Mouse (Mus musculus) heart, embryonic 13.5 days (tissue): ENCODE measurements at regions not wholly inside any gene's neighbourhood (a gene's known extent, or its start where the extent isn't known, plus 50 kb on each side); places are given as distances from the start of the nearest gene placed in this dataset.

ENCODE experiments used
- ATAC-seq: fragments of 200-750 bp; cut with Nextera tagmentation; 2 replicates; pipeline ENCODE4 v1.8.0; 2017; ENCODE audit warnings: moderate TSS enrichment; ENCODE audit not compliant: insufficient number of reproducible peaks, low FRiP score, low TSS enrichment; ENCODE audit errors: extremely low read depth
- H3K27ac ChIP-seq: fragments of 300-500 bp; sonication (generic); replicated peaks from 2 replicates; pipeline ENCODE4 v1.5.1; 2015; ENCODE audit warnings: moderate library complexity, mild to moderate bottlenecking, inconsistent platforms
- H3K27me3 ChIP-seq: fragments of 300-500 bp; sonication (generic); replicated peaks from 2 replicates; pipeline ENCODE4 v1.6.1; 2015; ENCODE audit warnings: mild to moderate bottlenecking, inconsistent platforms
- H3K36me3 ChIP-seq: fragments of 300-500 bp; sonication (generic); 2 replicates; pipeline ENCODE4 v1.6.1; 2015; ENCODE audit warnings: mild to moderate bottlenecking, inconsistent platforms
- H3K4me1 ChIP-seq: fragments of 300-500 bp; sonication (generic); 2 replicates; pipeline ENCODE4 v1.6.1; 2015; ENCODE audit warnings: inconsistent platforms
- H3K4me2 ChIP-seq: fragments of 300-500 bp; sonication (generic); 2 replicates; pipeline ENCODE4 v1.6.1; 2015; ENCODE audit warnings: inconsistent platforms, mild to moderate bottlenecking, moderate library complexity
- H3K4me3 ChIP-seq: fragments of 300-500 bp; sonication (generic); 2 replicates; pipeline ENCODE4 v1.5.1; 2015; ENCODE audit warnings: moderate library complexity, mild to moderate bottlenecking, inconsistent platforms
- H3K9ac ChIP-seq: fragments of 300-500 bp; sonication (generic); 2 replicates; pipeline ENCODE4 v1.6.1; 2015; ENCODE audit warnings: inconsistent platforms, mild to moderate bottlenecking, moderate library complexity
- H3K9me3 ChIP-seq: fragments of 300-500 bp; sonication (generic); 2 replicates; pipeline ENCODE4 v1.6.1; 2016; ENCODE audit warnings: inconsistent platforms
- WGBS: fragments of 180-500 bp; shearing (Covaris S2); methylation state at CpG from one replicate; pipeline ENCODE4 v1.1.7; 2015; ENCODE audit warnings: mixed read lengths; 5-methylcytosine and 5-hydroxymethylcytosine counted together

DNA sequence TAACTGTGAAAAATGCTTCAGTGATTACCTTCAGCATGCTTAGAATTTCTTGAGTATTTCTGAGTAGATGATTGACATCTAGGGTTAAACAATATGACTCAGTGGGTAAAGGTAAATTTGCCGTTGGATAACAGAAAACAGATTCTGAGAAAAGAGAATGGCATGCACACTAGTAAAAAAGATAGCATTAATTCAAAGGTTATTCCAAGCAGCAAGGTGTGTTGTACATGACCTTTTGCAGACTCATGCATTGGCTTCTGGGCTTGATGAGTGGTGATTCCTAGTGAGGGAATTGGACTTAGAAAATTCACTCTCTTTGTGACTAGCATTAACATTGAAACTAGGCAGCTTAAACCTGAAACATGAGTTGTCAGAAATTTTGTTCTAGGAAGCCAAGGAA, 665.2 kb upstream of the Fat3 start:
- no peaks in the 10 kb centered on the region for H3K27me3 ChIP-seq

DNA sequence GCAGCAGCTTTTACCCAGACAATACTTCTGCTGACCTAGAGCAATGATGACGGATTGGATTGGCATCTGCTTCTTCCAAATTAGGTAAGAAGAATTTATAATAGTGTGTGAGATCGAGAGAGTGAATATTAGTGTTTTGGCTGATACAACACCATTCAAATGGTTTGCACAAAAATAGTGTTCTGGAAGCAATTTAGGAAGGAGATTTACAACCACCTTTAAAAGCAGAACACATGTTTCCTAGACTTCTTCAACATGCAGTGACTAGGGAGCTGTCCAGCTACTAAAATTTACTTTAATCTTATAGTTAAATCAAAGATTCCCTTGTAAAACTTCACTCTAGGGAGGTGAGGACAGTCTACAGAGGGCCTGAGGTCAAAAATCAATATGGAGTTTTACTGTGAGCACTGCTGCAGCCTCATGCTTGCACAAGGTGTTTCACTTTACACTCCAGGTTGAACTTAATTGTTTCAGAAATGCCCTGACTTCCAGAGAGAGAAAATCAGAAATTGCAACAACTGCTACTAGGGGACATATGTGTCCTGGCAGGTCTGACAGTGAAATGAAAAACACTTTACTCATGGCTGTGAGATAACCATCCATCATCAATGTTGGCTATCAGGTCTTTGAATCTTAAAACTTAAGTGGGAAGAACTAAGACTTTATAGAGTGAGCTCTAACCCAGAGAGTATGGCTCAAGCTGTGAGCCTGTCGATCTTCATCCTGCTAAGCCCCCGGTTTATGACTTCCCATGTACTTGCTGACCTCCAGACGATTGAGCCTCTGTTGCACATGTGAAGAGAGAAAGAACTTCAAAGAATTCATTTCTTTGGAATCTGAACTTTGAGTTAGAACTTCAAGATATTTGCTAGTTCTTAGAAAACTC, 657.6 kb upstream of the Fat3 start:
- Histone ChIP-seq H3K27me3 (no peaks in the 10 kb centered on the region), H3K4me2 (no peak overlapping the region), H3K9ac (no peak overlapping the region), H3K36me3 (no peaks in the 10 kb centered on the region), H3K9me3 (no peaks in the 10 kb centered on the region; the same call in 1 of the 2 replicates), H3K27ac (no peak overlapping the region), H3K4me1 (no peaks in the 10 kb centered on the region), H3K4me3 (no peak overlapping the region)
- no peak for ATAC-seq
- WGBS: 62% methylated on average over 5 of the region's 5 CpGs

More for the DNA sequence above, 665.2 kb upstream of the Fat3 start:
- Histone ChIP-seq H3K4me2 (no peak overlapping the region), H3K9me3 (no peaks in the 10 kb centered on the region), H3K4me3 (no peak overlapping the region), H3K4me1 (no peaks in the 10 kb centered on the region), H3K27ac (no peak overlapping the region), H3K36me3 (no peaks in the 10 kb centered on the region), H3K9ac (no peak overlapping the region)
- ATAC-seq: no peak
- WGBS: 64% methylated on average over 1 of the region's 1 CpGs

DNA sequence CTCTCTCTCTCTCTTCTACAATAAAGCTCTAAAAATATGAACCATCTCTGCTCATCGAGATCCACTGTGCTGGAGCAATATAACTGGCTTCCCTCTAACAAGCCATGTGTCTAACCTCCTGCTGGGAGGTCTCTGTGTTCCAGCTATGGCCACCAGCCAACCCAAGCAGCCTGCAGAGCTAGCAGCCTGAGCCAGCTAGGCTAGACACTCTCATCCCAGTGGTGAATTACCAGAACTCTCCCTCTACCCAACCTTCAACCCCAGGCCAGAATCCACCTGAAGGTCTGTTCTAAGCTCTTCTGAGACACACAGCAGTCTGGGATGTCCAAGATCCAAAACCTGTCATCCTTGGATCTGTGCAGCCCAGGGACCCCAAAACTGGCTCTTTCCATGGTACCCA, 651.3 kb upstream of the Fat3 start:
- ATAC-seq: no peak
- Histone ChIP-seq H3K9ac (no peak overlapping the region), H3K4me2 (no peak overlapping the region), H3K9me3 (no peaks in the 10 kb centered on the region), H3K4me1 (no peaks in the 10 kb centered on the region), H3K36me3 (no peaks in the 10 kb centered on the region), H3K27ac (no peak overlapping the region), H3K4me3 (no peak overlapping the region), H3K27me3 (no peaks in the 10 kb centered on the region)
- WGBS: 78% methylated on average over 1 of the region's 1 CpGs

DNA sequence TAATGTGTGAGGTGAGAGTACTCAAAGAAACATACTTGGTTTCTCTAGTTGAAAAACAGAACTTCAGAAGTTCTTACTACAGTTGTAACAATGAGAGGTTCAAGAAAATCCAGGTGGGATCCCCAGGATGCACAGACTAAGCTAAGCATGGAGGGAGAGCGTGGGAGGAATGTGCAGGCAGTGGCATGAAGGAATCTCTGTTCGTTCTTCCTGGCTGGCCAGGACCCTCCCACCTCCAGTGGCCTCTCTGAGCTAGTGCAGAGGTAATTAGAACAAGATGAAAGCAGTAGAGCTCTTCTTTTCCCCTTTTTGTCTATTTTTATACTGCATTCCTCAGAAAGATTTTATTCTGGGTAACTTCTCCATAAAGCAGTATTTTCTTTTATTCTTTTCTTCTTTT, 648.3 kb upstream of the Fat3 start:
- no peak for ATAC-seq
- Histone ChIP-seq H3K27me3 (no peaks in the 10 kb centered on the region), H3K4me2 (no peak overlapping the region), H3K4me1 (no peaks in the 10 kb centered on the region), H3K9me3 (no peaks in the 10 kb centered on the region), H3K9ac (no peak overlapping the region), H3K27ac (no peak overlapping the region), H3K4me3 (no peak overlapping the region), H3K36me3 (no peaks in the 10 kb centered on the region)
- WGBS: 57% methylated on average over 2 of the region's 2 CpGs
